Mouse (Mus musculus) erythroid progenitor cell, adult 5-6 weeks (primary cell): ENCODE results near the gene Trim23. TPM values are rescaled to one million over a fixed set of nuclear protein-coding genes. Genes with fewer than 3 reads are reported as not detected.
"Not testable (repeated sequence)": the region's sequence is repeated elsewhere in the genome, so short reads cannot be mapped to it uniquely, and the experiment has no call there.

Experiments used
- ATAC-seq: replicated peaks from 2 replicates; pipeline ENCODE4 v1.8.0; 2016; ENCODE audit warnings: moderate number of reproducible peaks, mild to moderate bottlenecking, moderate TSS enrichment, inconsistent platforms; ENCODE audit not compliant: poor library complexity, low FRiP score, severe bottlenecking
- total RNA-seq, 2 experiments: library from RNA; stranded (forward) in 1 of 2; stranded (reverse) in 1 of 2; fragments of 150-400 nt in 1 of 2; fragments of 186-747, 209-891 nt in 1 of 2; gene quantifications; 2 replicates each; pipeline versions ENCODE4 v1.2.3 to v1.2.4; 2015 to 2017; ENCODE audit warnings: low replicate concordance in 2 of 2

The Trim23 gene
- total RNA-seq (2015; ENCODE audit: low replicate concordance), result 21.3 and 22.2 TPM in 2 replicates
- 28.4 and 50.7 TPM in 2 replicates for total RNA-seq (2017; ENCODE audit: low replicate concordance)

DNA sequence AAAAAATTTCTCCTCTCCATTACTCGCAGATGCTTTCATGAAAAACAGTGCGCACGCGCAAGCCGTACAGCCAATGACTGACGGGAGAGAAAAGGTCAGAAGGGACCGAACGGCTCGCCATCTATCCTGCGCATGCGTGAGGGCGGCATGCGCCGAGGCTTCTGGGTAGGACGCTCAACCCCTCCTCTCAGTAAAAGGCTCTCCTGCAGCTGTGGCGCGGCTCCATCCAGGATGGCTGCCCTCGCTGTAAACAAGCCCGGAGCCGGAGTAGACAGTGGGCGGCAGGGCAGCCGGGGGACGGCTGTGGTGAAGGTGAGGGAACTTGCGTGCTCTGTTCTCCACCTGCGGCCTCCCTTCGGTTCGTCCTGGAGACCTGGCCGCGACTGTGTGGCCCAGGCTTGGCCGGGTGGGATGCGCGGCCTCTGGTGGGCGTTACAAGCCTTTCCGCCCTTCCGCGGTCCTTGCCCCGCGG lies at the start of gene Trim23:
Gene Trim23 (plus strand): TSS at position 148 of the 472 bp plus-strand sequence.
- ATAC-seq, result peak; percentile 89

DNA sequence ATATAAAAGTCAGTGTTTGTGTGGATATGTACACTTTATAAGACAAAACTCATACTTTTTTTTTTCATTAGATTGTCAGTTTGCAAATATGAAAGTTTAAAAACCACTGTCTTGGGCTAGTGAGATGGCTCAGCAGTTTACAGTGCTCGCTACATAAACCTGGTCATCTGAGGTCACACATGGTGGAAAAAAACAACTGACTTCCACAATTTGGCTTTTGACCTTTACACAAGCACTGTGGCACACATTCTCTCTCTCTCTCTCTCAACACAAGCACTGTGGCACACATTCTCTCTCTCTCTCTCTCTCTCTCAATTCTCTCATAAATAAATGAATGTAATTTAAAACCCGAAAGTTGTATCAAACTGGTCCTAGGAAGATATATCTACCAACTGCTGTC lies 46.0 kb upstream of the Trim23 start:
- ATAC-seq, result no peak

GRCm38 (mm10) chr13:104134510-104135085 lies 44.0 kb upstream of the Trim23 start:
- no peak for ATAC-seq

- peak; percentile 93 for ATAC-seq
Observed at GRCm38 (mm10) chr13:104139369-104140209, 39.0 kb upstream of the Trim23 start.

GRCm38 (mm10) chr13:104144871-104145270 lies 33.7 kb upstream of the Trim23 start:
- ATAC-seq, result no peak

DNA sequence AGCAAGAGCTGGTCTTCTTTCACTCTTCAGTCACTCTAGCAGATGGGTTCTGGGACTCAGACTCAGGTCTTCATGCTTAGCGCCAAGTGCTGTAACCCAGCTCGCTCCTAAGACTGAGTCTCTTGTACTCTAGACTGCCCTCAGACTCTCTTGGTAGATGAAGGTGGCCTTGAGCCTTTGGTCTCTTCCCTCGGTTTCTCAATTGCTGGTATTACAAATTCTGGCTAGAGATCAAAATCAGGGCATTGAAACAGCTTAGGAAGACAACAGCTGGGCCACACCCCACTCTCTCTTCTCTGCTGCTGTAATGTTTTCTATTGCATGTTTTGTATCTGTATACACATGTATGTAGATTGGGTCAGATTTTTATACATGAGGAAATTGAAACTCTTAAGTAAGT lies 33.0 kb upstream of the Trim23 start:
- ATAC-seq, result no peak

- no peak for ATAC-seq
Observed at GRCm38 (mm10) chr13:104154180-104154579, 24.4 kb upstream of the Trim23 start.

DNA sequence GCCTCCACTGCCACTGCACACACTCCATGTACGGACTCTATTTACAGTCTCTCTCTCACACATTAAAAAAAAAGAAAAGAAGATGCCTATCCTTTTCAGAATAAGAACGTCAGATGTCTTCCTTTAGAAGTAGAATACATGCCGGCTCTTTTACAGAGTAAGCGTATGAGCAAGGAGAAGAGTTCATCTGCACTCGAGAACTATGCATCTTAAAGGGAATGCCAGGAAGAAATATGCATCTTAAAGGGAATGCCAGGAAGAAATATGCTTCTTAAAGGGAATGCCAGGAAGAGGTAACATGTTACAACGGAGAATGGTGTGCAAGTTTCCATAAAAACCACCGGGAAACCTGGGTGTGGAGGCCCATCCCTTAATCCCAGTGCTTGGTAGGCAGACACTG lies 23.5 kb upstream of the Trim23 start:
- ATAC-seq, result no peak

DNA sequence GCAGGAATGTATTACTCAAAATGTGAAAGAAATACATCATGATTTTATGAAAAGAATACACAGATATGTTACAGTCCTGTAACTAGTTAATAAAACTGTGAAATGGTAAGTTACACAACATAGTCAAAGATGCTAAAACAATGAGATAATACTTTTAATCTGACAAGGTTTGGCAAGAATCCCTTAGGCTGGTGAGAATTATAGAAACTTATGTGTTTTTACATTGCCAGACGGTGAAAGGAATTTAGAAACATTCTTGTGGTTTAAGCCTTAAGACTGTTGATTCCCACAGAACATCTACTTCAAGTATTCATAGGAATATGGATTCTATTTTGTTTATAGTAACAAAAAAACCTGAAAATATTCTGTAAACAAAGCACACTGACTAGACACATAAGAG lies 22.9 kb upstream of the Trim23 start:
- no peak for ATAC-seq

- ATAC-seq, result no peak
Observed at GRCm38 (mm10) chr13:104171711-104172110, 6.9 kb upstream of the Trim23 start.

DNA sequence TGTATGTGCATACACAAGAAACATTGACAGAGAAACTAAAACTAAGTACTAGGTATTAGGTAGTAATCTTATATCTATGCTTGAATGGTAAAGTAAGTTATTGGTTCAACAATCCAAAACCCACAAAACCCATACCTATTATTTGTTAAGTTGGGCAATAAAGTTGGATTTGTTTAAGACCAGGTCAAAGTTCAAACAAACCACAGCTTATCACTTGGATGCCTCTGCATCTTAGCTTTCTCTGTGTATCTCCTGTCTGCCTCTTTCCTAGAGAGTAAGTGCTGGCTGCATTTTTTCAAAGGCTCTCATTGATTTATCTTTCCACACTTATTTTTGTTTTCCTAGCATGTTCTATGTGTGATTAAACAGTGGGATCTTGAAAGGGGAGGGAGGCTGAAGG lies 6.1 kb upstream of the Trim23 start:
- no peak for ATAC-seq

- ATAC-seq, result no peak
Observed at GRCm38 (mm10) chr13:104176874-104177273, 1.7 kb upstream of the Trim23 start.

DNA sequence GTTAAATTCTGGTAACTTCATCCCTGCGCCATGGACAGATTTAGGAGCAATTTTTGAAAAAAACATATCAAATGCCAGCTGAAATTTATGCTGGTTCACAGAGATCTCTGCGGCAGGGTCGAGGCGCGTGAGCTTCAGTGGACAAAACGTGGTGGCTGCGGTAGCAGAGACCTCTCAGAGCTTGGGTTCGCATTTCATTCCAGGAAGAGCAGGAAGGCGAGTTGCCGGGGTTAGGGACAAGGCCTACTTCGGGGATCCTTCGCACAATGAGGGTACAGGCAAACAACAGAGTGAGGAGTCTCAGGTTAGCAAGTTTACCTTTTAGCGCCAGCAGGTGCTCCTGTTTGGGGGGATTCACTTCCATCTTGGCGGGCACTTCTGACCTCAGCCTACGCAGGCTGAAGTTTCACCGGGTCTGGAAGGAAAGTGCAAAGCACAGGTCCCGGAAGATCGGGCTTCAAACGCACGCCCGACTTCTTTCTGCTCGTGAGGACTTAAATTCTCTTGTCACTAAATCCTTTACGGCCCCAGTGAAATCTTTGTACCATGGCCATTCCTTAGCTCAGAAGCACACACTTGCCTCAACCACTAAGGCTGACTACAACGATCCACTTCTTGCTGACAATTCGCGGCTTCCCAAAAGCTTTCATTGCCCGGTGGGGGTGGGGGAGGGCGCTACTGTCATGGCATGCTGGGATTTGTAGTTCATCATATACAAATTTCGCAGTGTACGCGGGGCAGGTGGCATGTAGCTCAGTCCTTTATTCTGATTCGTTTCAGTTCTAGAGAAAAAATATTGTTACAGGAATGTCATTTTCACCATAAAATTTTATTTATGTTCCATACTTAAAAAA lies 574 bp upstream of the Trim23 start, which contains the start of gene Trappc13:
Gene Trappc13 (minus strand): TSS at position 674 of the 854 bp plus-strand sequence.
- ATAC-seq, result peak; percentile 83

DNA sequence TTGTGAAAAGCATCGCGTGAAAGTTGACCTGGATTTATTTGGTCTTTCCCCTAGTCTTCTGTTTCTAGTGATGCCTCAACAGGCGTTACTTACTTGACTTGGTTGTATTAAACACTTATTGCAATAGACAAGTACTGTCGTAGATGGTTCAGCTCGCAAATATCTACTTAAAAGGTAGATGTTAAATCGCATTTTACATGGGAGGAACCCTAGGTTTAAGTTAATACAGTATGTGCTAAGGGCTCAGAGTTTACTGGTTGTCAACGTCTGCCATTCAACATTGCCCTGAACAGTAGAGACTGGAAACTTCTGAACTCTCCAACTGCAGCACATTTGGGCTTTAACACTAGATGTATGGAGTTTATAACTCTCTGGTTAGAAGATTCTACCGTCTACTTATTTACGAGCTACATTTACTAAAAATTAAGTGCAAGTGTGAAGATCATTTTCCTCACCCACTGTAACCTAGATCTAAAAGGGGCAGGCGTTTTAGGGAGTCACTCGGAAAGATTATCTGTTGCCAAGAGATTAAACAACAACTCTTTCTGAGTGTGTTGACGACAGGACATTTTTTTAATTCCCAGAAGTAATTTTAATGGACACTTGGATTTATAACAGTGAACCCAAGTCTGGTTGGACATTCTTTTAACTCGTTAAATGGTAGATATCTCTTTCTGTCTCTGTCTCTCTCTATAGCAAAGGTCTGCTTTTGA lies 735 bp downstream of the Trim23 start:
- ATAC-seq, result peak; percentile 58

GRCm38 (mm10) chr13:104187357-104187756 lies 8.8 kb downstream of the Trim23 start:
- ATAC-seq, result no peak

DNA sequence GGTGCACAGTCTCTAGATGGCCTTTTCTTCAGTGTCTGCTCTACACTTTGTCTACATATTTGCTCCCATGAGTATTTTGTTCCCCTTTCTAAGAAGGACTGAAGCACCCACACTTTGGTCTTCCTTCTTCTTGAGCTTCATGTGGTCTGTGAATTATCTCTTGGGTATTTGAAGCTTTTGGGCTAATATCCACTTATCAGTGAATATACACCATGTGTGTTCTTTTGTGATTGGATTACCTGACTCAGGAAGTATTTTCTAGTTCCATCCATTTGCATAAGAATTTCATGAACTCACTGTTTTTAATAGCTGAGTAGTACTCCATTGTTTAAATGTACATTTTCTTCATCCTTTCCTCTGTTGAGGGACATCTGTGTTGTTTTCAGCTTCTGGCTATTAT lies 17.3 kb downstream of the Trim23 start:
- not testable (repeated sequence) for ATAC-seq

DNA sequence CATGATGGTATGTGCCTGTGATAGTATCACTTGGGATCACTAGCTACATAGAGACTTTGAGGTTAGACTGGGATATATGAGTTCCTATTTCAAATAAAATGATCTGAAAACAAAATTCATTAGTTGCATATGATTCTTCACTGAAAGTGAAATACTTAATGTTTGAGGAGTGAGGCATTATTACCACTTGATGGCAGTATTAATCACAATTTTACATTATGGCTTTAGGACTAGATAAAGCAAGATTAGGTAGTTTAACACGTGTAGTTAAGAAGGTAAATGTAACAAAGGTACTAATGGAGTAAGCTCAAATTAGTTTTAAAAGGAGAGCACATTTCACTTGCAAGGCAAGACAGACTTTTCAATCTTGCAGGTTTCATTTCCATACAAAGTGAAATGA lies 25.7 kb downstream of the Trim23 start:
- no peak for ATAC-seq

- ATAC-seq, result no peak
Observed at GRCm38 (mm10) chr13:104227478-104227877, 48.9 kb downstream of the Trim23 start.

DNA sequence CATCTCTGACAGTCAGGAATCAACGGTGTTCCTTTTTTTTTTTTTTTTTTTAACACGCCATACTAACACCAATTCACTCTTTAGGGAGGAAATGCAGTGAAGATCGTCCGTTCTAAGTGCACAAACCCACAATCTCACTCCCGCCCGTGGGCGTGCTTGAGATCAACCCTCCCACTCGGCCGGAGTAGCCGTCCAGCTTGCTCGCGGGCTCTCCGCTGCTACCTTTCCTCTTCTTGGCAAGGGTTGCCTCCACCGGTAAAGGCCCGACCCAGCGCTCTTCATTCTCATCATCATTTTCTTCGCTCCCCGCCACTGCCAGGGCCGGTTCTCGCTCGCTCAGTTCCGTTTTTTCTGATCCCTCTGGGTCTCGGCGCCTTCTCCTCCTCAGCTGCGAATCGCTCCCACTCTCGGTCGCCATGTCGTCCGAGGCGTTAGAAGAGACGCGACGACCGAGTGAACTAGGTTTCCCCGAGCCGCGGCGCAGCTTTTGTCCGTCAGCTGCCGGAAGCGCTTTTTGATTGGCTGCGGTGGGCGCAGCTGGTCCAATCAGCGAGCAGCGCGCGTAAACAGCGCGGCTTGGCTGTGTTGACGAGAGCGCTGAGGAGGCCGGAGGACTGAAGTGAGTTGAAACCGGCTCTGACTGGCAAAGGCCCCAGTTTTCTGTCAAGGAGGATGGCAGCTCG lies 49.9 kb downstream of the Trim23 start, which contains the start of the genes Cenpk and Ppwd1:
Gene Cenpk (plus strand): TSS at position 228 of the 683 bp plus-strand sequence.
Gene Ppwd1 (minus strand): TSS at position 460 of the 683 bp plus-strand sequence.
- peak; percentile 94 for ATAC-seq
